Mouse (Mus musculus): Measurements from ENCODE around the gene St6galnac5. TPM values are rescaled to one million over a fixed set of nuclear protein-coding genes. Genes with fewer than 3 reads are reported as not detected.

The St6galnac5 gene
- polyA plus RNA-seq, 1 experiment from 2014 or later: 23.1 TPM

- peaks cover 3% of the 10 kb centered on the region; the same call in 1 of the 2 replicates for H3K4me1 ChIP-seq (replicated peaks; ENCODE audit: control insufficient read depth, insufficient read depth, low read length)
- WGBS: 89% methylated on average over 23 of the region's 23 CpGs
- no peak overlapping the region for H3K4me3 ChIP-seq (replicated peaks; ENCODE audit: low read length)
- H3K9ac ChIP-seq (replicated peaks; ENCODE audit: low read depth, low read length): no peak overlapping the region
- H3K36me3 ChIP-seq (ENCODE audit: control insufficient read depth, insufficient read depth): no peaks in the 10 kb centered on the region
- no peak overlapping the region for H3K4me2 ChIP-seq (ENCODE audit: low read length)
- H3K9me3 ChIP-seq (ENCODE audit: control insufficient read depth, low read length): 0 out of 2 replicates have a peak, but pooled peaks cover 3% of the 10 kb centered on the region
- H3K27ac ChIP-seq (ENCODE audit: low read length): no peak overlapping the region
- ATAC-seq: no peak
- H3K27me3 ChIP-seq (replicated peaks; ENCODE audit: control insufficient read depth, insufficient read depth, low read length): no peaks in the 10 kb centered on the region
Observed at GRCm38 (mm10) chr3:152912216-152913101, 69.6 kb downstream of the St6galnac5 start.

GRCm38 (mm10) chr3:152911578-152911977, 70.5 kb downstream of the St6galnac5 start:
- Histone ChIP-seq H3K4me2 (ENCODE audit: low read length) (no peak overlapping the region), H3K36me3 (ENCODE audit: control insufficient read depth, insufficient read depth) (no peaks in the 10 kb centered on the region), H3K9ac (replicated peaks; ENCODE audit: low read depth, low read length) (no peak overlapping the region), H3K9me3 (ENCODE audit: control insufficient read depth, low read length) (no peaks in the 10 kb centered on the region), H3K27me3 (replicated peaks; ENCODE audit: control insufficient read depth, insufficient read depth, low read length) (no peaks in the 10 kb centered on the region), H3K27ac (ENCODE audit: low read length) (no peak overlapping the region), H3K4me1 (replicated peaks; ENCODE audit: control insufficient read depth, insufficient read depth, low read length) (peaks cover 3% of the 10 kb centered on the region; the same call in 1 of the 2 replicates), H3K4me3 (replicated peaks; ENCODE audit: low read length) (no peak overlapping the region)
- ATAC-seq: no peak
- 83% methylated on average over 4 of the region's 4 CpGs for WGBS

- Histone ChIP-seq H3K4me2 (ENCODE audit: low read length) (no peak overlapping the region), H3K4me1 (replicated peaks; ENCODE audit: control insufficient read depth, insufficient read depth, low read length) (peaks cover 10% of the 10 kb centered on the region), H3K9ac (replicated peaks; ENCODE audit: low read depth, low read length) (no peak overlapping the region), H3K27me3 (replicated peaks; ENCODE audit: control insufficient read depth, insufficient read depth, low read length) (no peaks in the 10 kb centered on the region), H3K27ac (ENCODE audit: low read length) (no peak overlapping the region), H3K4me3 (replicated peaks; ENCODE audit: low read length) (no peak overlapping the region), H3K9me3 (ENCODE audit: control insufficient read depth, low read length) (no peaks in the 10 kb centered on the region), H3K36me3 (ENCODE audit: control insufficient read depth, insufficient read depth) (no peaks in the 10 kb centered on the region)
- ATAC-seq: no peak
- 86% methylated on average over 5 of the region's 5 CpGs for WGBS
Observed at GRCm38 (mm10) chr3:152907683-152908082, 74.4 kb downstream of the St6galnac5 start.

- Histone ChIP-seq H3K9ac (replicated peaks; ENCODE audit: low read depth, low read length) (no peak overlapping the region), H3K27ac (ENCODE audit: low read length) (no peak overlapping the region), H3K27me3 (replicated peaks; ENCODE audit: control insufficient read depth, insufficient read depth, low read length) (no peaks in the 10 kb centered on the region), H3K4me2 (ENCODE audit: low read length) (no peak overlapping the region), H3K36me3 (ENCODE audit: control insufficient read depth, insufficient read depth) (no peaks in the 10 kb centered on the region), H3K9me3 (ENCODE audit: control insufficient read depth, low read length) (no peaks in the 10 kb centered on the region), H3K4me3 (replicated peaks; ENCODE audit: low read length) (no peak overlapping the region), H3K4me1 (replicated peaks; ENCODE audit: control insufficient read depth, insufficient read depth, low read length) (peaks cover 10% of the 10 kb centered on the region)
- 0 out of 2 replicates have a peak, but pooled peaks have one; percentile 34 for ATAC-seq
- WGBS: 69% methylated on average over 5 of the region's 5 CpGs
Observed at GRCm38 (mm10) chr3:152907087-152907486, 75.0 kb downstream of the St6galnac5 start.

GRCm38 (mm10) chr3:152905800-152906199, 76.2 kb downstream of the St6galnac5 start:
- Histone ChIP-seq H3K9ac (replicated peaks; ENCODE audit: low read depth, low read length) (no peak overlapping the region), H3K9me3 (ENCODE audit: control insufficient read depth, low read length) (no peaks in the 10 kb centered on the region), H3K4me1 (replicated peaks; ENCODE audit: control insufficient read depth, insufficient read depth, low read length) (peaks cover 10% of the 10 kb centered on the region), H3K4me3 (replicated peaks; ENCODE audit: low read length) (no peak overlapping the region), H3K4me2 (ENCODE audit: low read length) (no peak overlapping the region), H3K27me3 (replicated peaks; ENCODE audit: control insufficient read depth, insufficient read depth, low read length) (no peaks in the 10 kb centered on the region), H3K36me3 (ENCODE audit: control insufficient read depth, insufficient read depth) (no peaks in the 10 kb centered on the region), H3K27ac (ENCODE audit: low read length) (no peak overlapping the region)
- no peak for ATAC-seq
- 48% methylated on average over 10 of the region's 10 CpGs for WGBS

- Histone ChIP-seq H3K9ac (replicated peaks; ENCODE audit: low read depth, low read length) (no peak overlapping the region), H3K4me2 (ENCODE audit: low read length) (no peak overlapping the region), H3K4me1 (replicated peaks; ENCODE audit: control insufficient read depth, insufficient read depth, low read length) (peaks cover 10% of the 10 kb centered on the region), H3K27ac (ENCODE audit: low read length) (no peak overlapping the region), H3K9me3 (ENCODE audit: control insufficient read depth, low read length) (no peaks in the 10 kb centered on the region), H3K4me3 (replicated peaks; ENCODE audit: low read length) (no peak overlapping the region), H3K36me3 (ENCODE audit: control insufficient read depth, insufficient read depth) (no peaks in the 10 kb centered on the region), H3K27me3 (replicated peaks; ENCODE audit: control insufficient read depth, insufficient read depth, low read length) (no peaks in the 10 kb centered on the region)
- WGBS: 93% methylated on average over 10 of the region's 10 CpGs
- no peak for ATAC-seq
Observed at GRCm38 (mm10) chr3:152905026-152905425, 77.0 kb downstream of the St6galnac5 start.

- no peaks in the 10 kb centered on the region for H3K27me3 ChIP-seq (replicated peaks; ENCODE audit: control insufficient read depth, insufficient read depth, low read length)
- WGBS: 93% methylated on average over 9 of the region's 9 CpGs
- H3K9me3 ChIP-seq (ENCODE audit: control insufficient read depth, low read length): no peaks in the 10 kb centered on the region
- H3K4me1 ChIP-seq (replicated peaks; ENCODE audit: control insufficient read depth, insufficient read depth, low read length): no peaks in the 10 kb centered on the region
- no peak overlapping the region for H3K4me2 ChIP-seq (ENCODE audit: low read length)
- H3K4me3 ChIP-seq (replicated peaks; ENCODE audit: low read length): no peak overlapping the region
- no peaks in the 10 kb centered on the region for H3K36me3 ChIP-seq (ENCODE audit: control insufficient read depth, insufficient read depth)
- 0 out of 2 replicates have a peak, but pooled peaks have one; percentile 4 for ATAC-seq
- no peak overlapping the region for H3K27ac ChIP-seq (ENCODE audit: low read length)
- H3K9ac ChIP-seq (replicated peaks; ENCODE audit: low read depth, low read length): no peak overlapping the region
Observed at GRCm38 (mm10) chr3:152898906-152899305, 83.1 kb downstream of the St6galnac5 start.

- WGBS: 89% methylated on average over 5 of the region's 5 CpGs
- no peak for ATAC-seq
- no peaks in the 10 kb centered on the region for H3K4me1 ChIP-seq (replicated peaks; ENCODE audit: control insufficient read depth, insufficient read depth, low read length)
Observed at GRCm38 (mm10) chr3:152897196-152897595, 84.8 kb downstream of the St6galnac5 start.

GRCm38 (mm10) chr3:152896111-152896510, 85.9 kb downstream of the St6galnac5 start:
- WGBS: 77% methylated on average over 3 of the region's 3 CpGs
- H3K4me3 ChIP-seq (replicated peaks; ENCODE audit: low read length): no peak overlapping the region
- H3K9me3 ChIP-seq (ENCODE audit: control insufficient read depth, low read length): no peaks in the 10 kb centered on the region
- H3K4me1 ChIP-seq (replicated peaks; ENCODE audit: control insufficient read depth, insufficient read depth, low read length): no peaks in the 10 kb centered on the region
- H3K9ac ChIP-seq (replicated peaks; ENCODE audit: low read depth, low read length): no peak overlapping the region
- H3K27me3 ChIP-seq (replicated peaks; ENCODE audit: control insufficient read depth, insufficient read depth, low read length): no peaks in the 10 kb centered on the region
- no peaks in the 10 kb centered on the region for H3K36me3 ChIP-seq (ENCODE audit: control insufficient read depth, insufficient read depth)
- no peak overlapping the region for H3K27ac ChIP-seq (ENCODE audit: low read length)
- ATAC-seq: no peak
- no peak overlapping the region for H3K4me2 ChIP-seq (ENCODE audit: low read length)

More at GRCm38 (mm10) chr3:152897196-152897595, 84.8 kb downstream of the St6galnac5 start:
- no peaks in the 10 kb centered on the region for H3K9me3 ChIP-seq (ENCODE audit: control insufficient read depth, low read length)
- H3K4me3 ChIP-seq (replicated peaks; ENCODE audit: low read length): no peak overlapping the region
- H3K27ac ChIP-seq (ENCODE audit: low read length): no peak overlapping the region
- H3K27me3 ChIP-seq (replicated peaks; ENCODE audit: control insufficient read depth, insufficient read depth, low read length): no peaks in the 10 kb centered on the region
- no peaks in the 10 kb centered on the region for H3K36me3 ChIP-seq (ENCODE audit: control insufficient read depth, insufficient read depth)
- no peak overlapping the region for H3K9ac ChIP-seq (replicated peaks; ENCODE audit: low read depth, low read length)
- H3K4me2 ChIP-seq (ENCODE audit: low read length): no peak overlapping the region
